Comparison of ENCODE assay signal across 13 mouse cellular contexts in genomic region chr9:77482281-77482680, GRCm38 (mm10).
DNase-seq lines count a peak whose midpoint lies in the region; ATAC-seq lines count a peak whose summit lies in the region.
"Had no signal": no experiment of that assay in that cellular context is flagged by ENCODE, and none has a peak within 500 bp of the region (broad histone marks: within the 10 kb centered on the region; RNA-seq: fewer than 3 reads in every experiment).

No protein-coding gene starts in this region.

- no peaks in the 10 kb centered on the region for H3K36me3 ChIP-seq in lung, embryonic 16.5 days (ENCODE audit: control insufficient read depth, insufficient read depth, low read length)
- no peaks in the 10 kb centered on the region for H3K36me3 ChIP-seq in heart, embryonic 12.5 days
- no peaks in the 10 kb centered on the region for H3K36me3 ChIP-seq in midbrain, embryonic 15.5 days (replicated peaks)
- H3K36me3 ChIP-seq in hindbrain, embryonic 13.5 days = no peaks in the 10 kb centered on the region

- peak; percentile 15 for DNase-seq in adrenal gland, postnatal 10 days
- no peak for DNase-seq in adrenal gland, postnatal 4 days (ENCODE audit: low spot score in 2 of 2)
- no peak for DNase-seq in lung, postnatal 25 days (ENCODE audit: low spot score)
- DNase-seq in frontal cortex, postnatal 10 days (ENCODE audit: low spot score in 2 of 2) = no peak
- DNase-seq: B cell, adult 2 months; cerebellum, postnatal 14 days; thymus, postnatal 36 days had no signal

- H3K4me1 ChIP-seq in lung, embryonic 16.5 days (replicated peaks; ENCODE audit: control insufficient read depth, insufficient read depth, low read length) = peaks cover 11% of the 10 kb centered on the region
- H3K4me1 ChIP-seq in heart, embryonic 12.5 days (replicated peaks) = peaks cover 54% of the 10 kb centered on the region
- H3K4me1 ChIP-seq in midbrain, embryonic 15.5 days = peaks cover 18% of the 10 kb centered on the region
- H3K4me1 ChIP-seq in hindbrain, embryonic 13.5 days (replicated peaks) = peaks cover 40% of the 10 kb centered on the region

- 56% methylated on average over 5 of the region's 5 CpGs for WGBS in lung, embryonic 16.5 days
- 49% methylated on average over 5 of the region's 5 CpGs for WGBS in heart, embryonic 12.5 days
- 68% methylated on average over 5 of the region's 5 CpGs for WGBS in midbrain, embryonic 15.5 days
- WGBS in hindbrain, embryonic 13.5 days = 66% methylated on average over 5 of the region's 5 CpGs

- H3K9me3 ChIP-seq in lung, embryonic 16.5 days (ENCODE audit: control insufficient read depth, low read length) = no peaks in the 10 kb centered on the region
- no peaks in the 10 kb centered on the region for H3K9me3 ChIP-seq in heart, embryonic 12.5 days (replicated peaks)
- H3K9me3 ChIP-seq in midbrain, embryonic 15.5 days = no peaks in the 10 kb centered on the region
- no peaks in the 10 kb centered on the region for H3K9me3 ChIP-seq in hindbrain, embryonic 13.5 days

- H3K27ac ChIP-seq in lung, embryonic 16.5 days (ENCODE audit: low read length) = no peak overlapping the region
- H3K27ac ChIP-seq in heart, embryonic 12.5 days (ENCODE audit: poor library complexity, severe bottlenecking) = peak overlapping the region; percentile 17
- no peak overlapping the region for H3K27ac ChIP-seq in midbrain, embryonic 15.5 days
- no peak overlapping the region for H3K27ac ChIP-seq in hindbrain, embryonic 13.5 days
- H3K27ac ChIP-seq: kidney, postnatal 0 days had no signal

- no peak overlapping the region for H3K4me2 ChIP-seq in lung, embryonic 16.5 days (ENCODE audit: low read depth, low read length)
- no peak overlapping the region for H3K4me2 ChIP-seq in heart, embryonic 12.5 days
- H3K4me2 ChIP-seq in midbrain, embryonic 15.5 days = no peak overlapping the region
- no peak overlapping the region for H3K4me2 ChIP-seq in hindbrain, embryonic 13.5 days

- no peak overlapping the region for H3K9ac ChIP-seq in lung, embryonic 16.5 days (ENCODE audit: low read length)
- H3K9ac ChIP-seq in heart, embryonic 12.5 days = no peak overlapping the region
- H3K9ac ChIP-seq in midbrain, embryonic 15.5 days = no peak overlapping the region
- no peak overlapping the region for H3K9ac ChIP-seq in hindbrain, embryonic 13.5 days

- peak; percentile 29; the same call in 1 of the 2 replicates for ATAC-seq in lung, embryonic 16.5 days (ENCODE audit: low read depth)
- ATAC-seq in heart, embryonic 12.5 days (ENCODE audit: insufficient number of reproducible peaks, low FRiP score) = peak; percentile 62; the same call in 1 of the 2 replicates
- peak; percentile 8; the same call in 1 of the 2 replicates for ATAC-seq in midbrain, embryonic 15.5 days (replicated peaks)
- no peak for ATAC-seq in hindbrain, embryonic 13.5 days (ENCODE audit: low FRiP score)

- H3K4me3 ChIP-seq in lung, embryonic 16.5 days (ENCODE audit: low read length) = no peak overlapping the region
- no peak overlapping the region for H3K4me3 ChIP-seq in heart, embryonic 12.5 days
- H3K4me3 ChIP-seq in midbrain, embryonic 15.5 days = no peak overlapping the region
- no peak overlapping the region for H3K4me3 ChIP-seq in hindbrain, embryonic 13.5 days
- H3K4me3 ChIP-seq: erythroblast, embryonic 14.5 days had no signal

- H3K27me3 ChIP-seq in lung, embryonic 16.5 days (ENCODE audit: control insufficient read depth, insufficient read depth, low read depth, low read length) = no peaks in the 10 kb centered on the region
- no peaks in the 10 kb centered on the region for H3K27me3 ChIP-seq in heart, embryonic 12.5 days (replicated peaks)
- no peaks in the 10 kb centered on the region for H3K27me3 ChIP-seq in midbrain, embryonic 15.5 days (replicated peaks)
- no peaks in the 10 kb centered on the region for H3K27me3 ChIP-seq in hindbrain, embryonic 13.5 days
